Comparison of ENCODE assay signal across 12 mouse cellular contexts in the genomic region with DNA sequence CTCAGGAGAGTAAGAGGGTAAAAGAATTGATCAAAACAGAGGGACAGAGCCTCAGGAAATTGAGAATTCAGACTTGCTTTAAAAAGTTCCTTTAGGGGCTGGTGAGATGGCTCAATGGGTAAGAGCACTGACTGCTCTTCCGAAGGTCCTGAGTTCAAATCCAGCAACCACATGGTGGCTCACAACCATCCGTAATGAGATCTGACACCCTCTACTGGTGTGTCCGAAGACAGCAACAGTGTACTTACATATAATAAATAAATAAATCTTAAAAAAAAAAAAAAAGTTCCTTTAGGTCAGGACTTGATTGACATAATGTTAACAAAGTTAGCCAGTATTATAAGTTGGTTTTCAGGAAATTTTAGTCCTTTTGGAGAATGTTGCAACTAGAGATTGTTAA. TPM values are rescaled to one million over a fixed set of nuclear protein-coding genes. Genes with fewer than 3 reads are reported as not detected.
"Had no signal": no experiment of that assay in that cellular context is flagged by ENCODE, and none has a peak within 500 bp of the region (broad histone marks: within the 10 kb centered on the region; RNA-seq: fewer than 3 reads in every experiment).

No protein-coding gene starts in this region.

RNA-seq across cellular contexts. Expression of a gene that starts 58.8 kb away (rescaled TPM):
- total RNA-seq: gastrocnemius, adult 18-20 months; gastrocnemius, adult 2 months; gastrocnemius, adult 8-10 months; gastrocnemius, postnatal 10 days; gastrocnemius, postnatal 14 days; gastrocnemius, postnatal 25 days; gastrocnemius, postnatal 36 days; gastrocnemius, postnatal 4 days; granulocyte monocyte progenitor cell, adult 5-6 weeks; heart, adult 18-20 months; heart, adult 8-10 months had no signal
- polyA plus RNA-seq: erythroblast, embryonic 14.5 days had no signal
